8 mouse cellular contexts compared by ENCODE assay signal in the genomic region with DNA sequence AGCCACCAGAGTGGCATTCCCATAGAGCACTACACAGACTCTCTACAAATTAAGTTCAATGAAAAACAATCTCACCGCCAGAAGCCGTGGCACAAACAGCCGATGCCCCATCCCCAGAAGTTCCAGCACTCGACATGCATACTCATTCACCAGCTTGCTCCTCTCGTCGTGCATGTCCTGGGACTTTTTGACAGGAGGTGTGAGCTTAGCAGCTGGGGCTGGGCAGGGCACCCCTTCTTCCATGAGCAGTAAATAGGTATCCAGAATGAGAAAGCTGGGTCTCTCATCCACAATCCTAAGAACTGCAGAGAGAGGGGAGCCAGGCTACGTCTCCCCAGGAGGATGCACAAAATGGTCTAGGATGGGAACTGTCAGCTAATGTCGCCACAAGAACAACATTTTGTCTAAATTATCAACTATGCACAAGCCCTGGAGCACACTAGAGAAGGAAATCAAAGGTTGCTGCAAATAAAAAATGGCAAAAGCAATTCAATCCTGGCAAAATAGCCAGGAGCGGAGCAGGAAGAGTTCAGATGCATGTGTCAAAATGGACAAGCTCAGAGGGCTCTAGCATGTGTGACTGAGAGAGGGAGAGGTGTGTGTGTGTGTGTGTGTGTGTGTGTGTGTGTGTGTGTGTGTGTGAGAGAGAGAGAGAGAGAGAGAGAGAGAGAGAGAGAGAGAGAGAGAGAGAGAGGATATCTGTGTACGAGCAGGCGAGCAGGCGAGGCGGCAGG.
A peak's percentile ranks its signal among the peaks of the same experiment; 100 is the strongest.
DNase-seq lines count a peak whose midpoint lies in the region; ATAC-seq and TF ChIP-seq lines count a peak whose summit lies in the region.

No protein-coding gene starts in this region.

- no peak for TF ChIP-seq CTCF in liver, postnatal 0 days (IDR thresholded peaks at IDR 0.05; ENCODE audit: low read depth)

- no peaks in the 10 kb centered on the region for H3K4me1 ChIP-seq in liver, embryonic 11.5 days (replicated peaks; ENCODE audit: control insufficient read depth, insufficient read depth, low read length)
- H3K4me1 ChIP-seq in hindbrain, embryonic 13.5 days (replicated peaks) = peaks cover 25% of the 10 kb centered on the region
- H3K4me1 ChIP-seq in liver, postnatal 0 days (ENCODE audit: insufficient read depth) = peaks cover 3% of the 10 kb centered on the region; the same call in 1 of the 2 replicates

- H3K9ac ChIP-seq in liver, embryonic 11.5 days (ENCODE audit: low read depth, low read length) = peak overlapping the region; percentile 53; the same call in 1 of the 2 replicates
- H3K9ac ChIP-seq in hindbrain, embryonic 13.5 days = peak overlapping the region; percentile 83
- H3K9ac ChIP-seq in liver, postnatal 0 days (replicated peaks) = no peak overlapping the region

- TF ChIP-seq EP300 in liver, postnatal 0 days (IDR thresholded peaks at IDR 0.05; ENCODE audit: low read depth) = no peak

- no peaks in the 10 kb centered on the region for H3K9me3 ChIP-seq in liver, embryonic 11.5 days (ENCODE audit: control insufficient read depth, low read length)
- H3K9me3 ChIP-seq in hindbrain, embryonic 13.5 days = no peaks in the 10 kb centered on the region
- H3K9me3 ChIP-seq in liver, postnatal 0 days (ENCODE audit: low read length) = no peaks in the 10 kb centered on the region

- no peaks in the 10 kb centered on the region for H3K27me3 ChIP-seq in liver, embryonic 11.5 days (replicated peaks; ENCODE audit: control insufficient read depth, insufficient read depth, low read length)
- H3K27me3 ChIP-seq in hindbrain, embryonic 13.5 days = no peaks in the 10 kb centered on the region
- no peaks in the 10 kb centered on the region for H3K27me3 ChIP-seq in liver, postnatal 0 days (ENCODE audit: insufficient read depth, low read length)

- H3K36me3 ChIP-seq in liver, embryonic 11.5 days (ENCODE audit: control insufficient read depth, insufficient read depth, low read length) = no peaks in the 10 kb centered on the region
- no peaks in the 10 kb centered on the region for H3K36me3 ChIP-seq in hindbrain, embryonic 13.5 days
- no peaks in the 10 kb centered on the region for H3K36me3 ChIP-seq in liver, postnatal 0 days (replicated peaks; ENCODE audit: insufficient read depth, low read length)

- WGBS in liver, embryonic 11.5 days = 41% methylated on average over 12 of the region's 13 CpGs
- WGBS in hindbrain, embryonic 13.5 days = 11% methylated on average over 13 of the region's 13 CpGs
- 40% methylated on average over 13 of the region's 13 CpGs for WGBS in liver, postnatal 0 days (ENCODE audit: insufficient replicate concordance)

- ATAC-seq in liver, embryonic 11.5 days (replicated peaks; ENCODE audit: low FRiP score) = no peak; the same call in 1 of the 2 replicates
- ATAC-seq in hindbrain, embryonic 13.5 days (ENCODE audit: low FRiP score) = peak; percentile 53
- no peak for ATAC-seq in liver, postnatal 0 days

- H3K27ac ChIP-seq in liver, embryonic 11.5 days (ENCODE audit: low read depth, low read length) = no peak overlapping the region
- peak overlapping the region; percentile 95 for H3K27ac ChIP-seq in hindbrain, embryonic 13.5 days
- no peak overlapping the region for H3K27ac ChIP-seq in liver, postnatal 0 days (ENCODE audit: low read depth)

- peak overlapping the region; percentile 30 for H3K4me3 ChIP-seq in liver, embryonic 11.5 days (ENCODE audit: low read depth, low read length)
- peak overlapping the region; percentile 49 for H3K4me3 ChIP-seq in hindbrain, embryonic 13.5 days
- no peak overlapping the region for H3K4me3 ChIP-seq in liver, postnatal 0 days (ENCODE audit: low read depth, low read length)

- no peak for DNase-seq in liver, embryonic 11.5 days (ENCODE audit: low spot score)
- no peak for DNase-seq in liver
- DNase-seq in cerebellum, postnatal 25 days = peak; percentile 59 to 72
- DNase-seq in liver, postnatal 0 days = no peak
- no peak for DNase-seq in adrenal gland, adult 2 months
- no peak for DNase-seq in kidney, postnatal 14 days
- no peak for DNase-seq in ovary, postnatal 10 days (ENCODE audit: low spot score)

- peak overlapping the region; percentile 66 for H3K4me2 ChIP-seq in liver, embryonic 11.5 days
- H3K4me2 ChIP-seq in hindbrain, embryonic 13.5 days = peak overlapping the region; percentile 70
- H3K4me2 ChIP-seq in liver, postnatal 0 days (ENCODE audit: low read depth, low read length) = peak overlapping the region; percentile 49

Comparison
In these comparisons a context has a peak if more than half of its experiments do, and no peak if none do; other contexts are left out.
1. DNase-seq: peak in cerebellum, postnatal 25 days (2 of 2); none in liver, embryonic 11.5 days (single experiment), liver (single experiment), liver, postnatal 0 days (single experiment), adrenal gland, adult 2 months (single experiment), kidney, postnatal 14 days (single experiment) and ovary, postnatal 10 days (single experiment).
2. Peak in every context shown above with its lines, with median percentiles within 50 percentile points of each other: H3K4me2 ChIP-seq.